In genomic region chr1:98350095-98350549, GRCm38 (mm10) we compare ENCODE assay signal across 10 mouse cellular contexts.
A peak's percentile ranks its signal among the peaks of the same experiment; 100 is the strongest.
DNase-seq lines count a peak whose midpoint lies in the region; ATAC-seq and TF ChIP-seq lines count a peak whose summit lies in the region.
"Had no signal": no experiment of that assay in that cellular context is flagged by ENCODE, and none has a peak within 500 bp of the region (broad histone marks: within the 10 kb centered on the region; RNA-seq: fewer than 3 reads in every experiment).

No protein-coding gene starts in this region.

- H3K9me3 ChIP-seq in lung, embryonic 14.5 days (ENCODE audit: low read depth, low read length) = no peaks in the 10 kb centered on the region
- H3K9me3 ChIP-seq: G1E had no signal

- peak; percentile 55 to 70 for DNase-seq in cerebellum, postnatal 14 days
- DNase-seq in lung, embryonic 14.5 days = peak; percentile 89
- no peak for DNase-seq in lung, postnatal 4 days
- peak; percentile 26 for DNase-seq in lung, postnatal 25 days (ENCODE audit: low spot score)
- DNase-seq in yolk sac, embryonic 10.5 days (ENCODE audit: low spot score) = no peak
- DNase-seq in thymus, postnatal 0 days (ENCODE audit: low spot score) = no peak

- no peak; the same call in 1 of the 2 replicates for ATAC-seq in cerebellum, adult (ENCODE audit: insufficient number of reproducible peaks, low FRiP score, low TSS enrichment)
- ATAC-seq in lung, embryonic 14.5 days (ENCODE audit: insufficient read depth) = 0 out of 2 replicates have a peak, but pooled peaks have one; percentile 54
- ATAC-seq in hematopoietic stem cell, adult 5-6 weeks (replicated peaks in 1 of 2; ENCODE audit: insufficient read depth in 1 of 2, low FRiP score in 2 of 2, low TSS enrichment in 1 of 2, low read depth in 1 of 2, poor library complexity in 2 of 2, severe bottlenecking in 2 of 2) = 0 out of 4 replicates have a peak, but pooled peaks have one; percentile 22 to 53

- H3K4me3 ChIP-seq in lung, embryonic 14.5 days (ENCODE audit: low read depth, low read length) = no peak overlapping the region
- H3K4me3 ChIP-seq: myocyte had no signal

- no peaks in the 10 kb centered on the region for H3K4me1 ChIP-seq in lung, embryonic 14.5 days (ENCODE audit: insufficient read depth)

- H3K27me3 ChIP-seq in lung, embryonic 14.5 days (ENCODE audit: insufficient read depth, low read length) = no peaks in the 10 kb centered on the region

- H3K36me3 ChIP-seq in lung, embryonic 14.5 days (ENCODE audit: insufficient read depth) = no peaks in the 10 kb centered on the region
- H3K36me3 ChIP-seq: G1E had no signal

- H3K4me2 ChIP-seq in lung, embryonic 14.5 days = no peak overlapping the region

- peak; percentile 65 for TF ChIP-seq CTCF in lung, embryonic 14.5 days (IDR thresholded peaks at IDR 0.05; ENCODE audit: low read depth)

- WGBS in lung, embryonic 14.5 days = 30% methylated on average over 4 of the region's 4 CpGs

- no peak overlapping the region for H3K9ac ChIP-seq in lung, embryonic 14.5 days

- H3K27ac ChIP-seq in lung, embryonic 14.5 days (ENCODE audit: low read depth) = no peak overlapping the region

Comparison
In these comparisons a context has a peak if more than half of its experiments do, and no peak if none do; other contexts are left out.
1. DNase-seq: peak in cerebellum, postnatal 14 days (2 of 2), lung, embryonic 14.5 days (single experiment) and lung, postnatal 25 days (single experiment); none in lung, postnatal 4 days (0 of 2), yolk sac, embryonic 10.5 days (single experiment) and thymus, postnatal 0 days (single experiment).